Mouse (Mus musculus) CD4-positive naive resting alpha-beta T cell, adult 57 days (primary cell): ENCODE data around the gene Nudt4. TPM values are rescaled to one million over a fixed set of nuclear protein-coding genes. Genes with fewer than 3 reads are reported as not detected.

Experiments
- total RNA-seq: library from RNA; stranded (reverse); gene quantifications from one replicate; pipeline ENCODE4 v1.2.4, GENCODE M21; 2023

Gene Nudt4
- total RNA-seq, result 20.8 TPM

DNA sequence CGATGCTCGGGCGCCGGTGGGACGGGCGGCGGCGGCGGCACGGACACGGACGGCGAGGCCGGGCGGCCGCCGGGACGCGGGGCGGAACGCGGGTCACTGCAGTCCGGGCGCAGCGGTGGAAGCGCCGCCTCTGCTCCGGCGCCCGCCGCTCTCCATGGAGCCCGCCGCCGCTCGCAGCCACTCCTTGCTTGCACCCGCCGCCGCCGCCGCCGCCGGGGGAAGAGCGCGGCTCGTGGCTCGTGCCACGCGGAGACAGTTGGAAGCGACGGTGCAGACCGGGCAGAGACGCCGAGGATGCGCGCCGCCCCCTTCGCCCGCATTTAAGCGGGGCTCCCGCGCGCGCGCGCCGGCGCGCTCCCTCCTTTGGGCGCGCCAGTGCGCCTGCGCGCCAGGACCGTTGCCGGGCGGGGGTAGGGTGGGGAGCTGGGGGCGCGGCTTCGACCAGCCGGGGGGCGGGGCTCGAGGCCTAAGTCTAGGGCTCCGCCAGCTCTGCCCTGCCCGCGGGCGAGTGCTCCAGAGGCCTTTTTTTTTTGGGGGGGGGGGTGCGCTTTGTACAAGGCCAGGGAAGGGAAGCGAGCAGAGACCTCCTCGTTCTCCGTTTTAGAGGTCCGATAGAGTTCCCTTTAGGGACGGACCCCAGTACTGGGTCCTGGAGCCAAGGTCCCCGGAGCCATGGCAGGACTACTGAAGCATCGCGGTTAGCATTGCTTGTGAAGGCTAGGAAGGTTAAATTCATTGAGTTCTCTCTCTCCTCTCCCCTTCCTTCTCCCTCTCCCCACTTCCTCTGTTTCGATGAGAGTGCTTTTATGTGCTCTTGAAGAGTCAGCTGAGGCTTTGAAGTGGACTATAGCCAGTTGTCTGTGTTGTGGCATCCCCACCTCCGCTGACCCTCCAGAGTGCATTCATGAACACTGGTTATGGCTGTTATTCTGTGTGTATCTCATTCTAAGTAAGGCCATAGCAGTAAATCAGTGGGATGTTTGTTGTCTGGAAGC, at the start of gene Nudt4:
Gene Nudt4 (minus strand): TSS at position 296 of the 995 bp plus-strand sequence.

DNA sequence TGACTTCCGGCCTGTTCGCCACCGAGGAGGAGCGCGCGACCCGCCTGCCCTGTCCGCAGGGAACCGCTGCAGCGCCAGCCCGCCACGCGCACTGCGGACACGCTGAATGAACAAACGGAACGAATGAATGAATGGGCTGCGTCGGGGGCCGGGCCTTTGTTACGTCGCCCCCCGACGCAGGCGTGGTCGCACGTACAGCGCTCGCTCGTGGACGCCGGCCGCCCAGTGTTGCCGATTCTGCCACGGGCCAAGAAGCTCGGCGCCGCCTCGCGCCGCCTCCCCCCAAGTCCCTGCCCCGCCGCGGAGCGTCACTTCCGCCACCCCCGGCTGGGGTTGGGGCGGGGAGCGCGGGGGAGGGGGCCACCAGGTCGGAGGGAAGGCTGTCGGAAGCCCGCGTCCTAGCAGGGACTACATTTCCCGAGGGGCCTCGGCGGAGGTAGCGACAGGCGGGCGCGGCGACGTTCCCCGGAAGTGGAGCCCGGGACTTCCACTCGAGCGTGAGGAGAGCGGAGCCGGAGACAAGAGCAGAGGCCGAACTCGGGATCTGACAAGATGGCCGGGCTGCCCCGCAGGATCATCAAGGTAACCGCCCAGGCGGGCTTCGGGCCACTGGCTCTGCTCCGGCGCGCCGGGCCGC, 49.2 kb downstream of the Nudt4 start, which contains the start of gene Ube2n:
Gene Ube2n (plus strand): TSS at position 490 of the 637 bp plus-strand sequence.

DNA sequence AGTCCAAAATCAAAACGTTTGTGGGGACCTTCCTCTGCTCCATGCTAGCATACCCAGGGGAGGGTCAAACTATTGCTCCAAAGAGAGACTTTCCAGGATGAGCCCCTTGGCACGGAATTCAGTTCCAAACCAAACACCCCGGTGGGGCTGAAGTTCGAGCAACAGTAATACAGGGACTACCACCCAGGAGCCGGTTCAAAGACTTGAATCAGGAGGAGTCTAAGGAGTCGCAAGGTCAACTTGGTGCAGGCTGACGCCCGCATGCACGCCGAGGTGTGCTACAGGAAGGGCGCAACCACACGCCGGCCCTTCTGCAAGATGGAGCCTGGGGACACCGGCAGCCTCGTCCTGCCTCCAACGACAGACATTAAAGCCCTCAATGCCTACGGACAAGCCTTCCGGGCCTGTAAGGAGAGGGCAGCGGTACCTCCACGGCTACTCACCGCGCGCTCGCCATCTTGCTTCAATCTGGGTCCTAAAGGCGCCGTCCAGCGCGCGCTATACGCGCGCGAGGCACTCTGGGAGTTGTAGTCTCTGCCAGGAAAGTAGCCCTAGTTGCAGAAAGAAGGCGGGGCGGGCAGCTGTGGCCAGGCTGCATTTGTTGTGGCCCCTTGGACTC, 62.4 kb downstream of the Nudt4 start, which contains the start of gene Mrpl42:
Gene Mrpl42 (minus strand): TSS at position 478 of the 619 bp plus-strand sequence.

Other genes with a start within 250 kb of the Nudt4 start
- 22.7 TPM for gene Cradd, start 240.0 kb downstream of the Nudt4 start, total RNA-seq
- 2.1 TPM for gene Socs2, start 147.0 kb downstream of the Nudt4 start, total RNA-seq
- 45.8 TPM for gene Mrpl42, start 62.2 kb downstream of the Nudt4 start, total RNA-seq
- 96.8 TPM for gene Ube2n, start 49.0 kb downstream of the Nudt4 start, total RNA-seq
- gene Anapc15-ps, start 109.3 kb upstream of the Nudt4 start, total RNA-seq, result not detected